Mouse (Mus musculus): ENCODE measurements around the gene Gm20388.
A peak's percentile ranks its signal among the peaks of the same experiment; 100 is the strongest.
"Not testable (repeated sequence)": the region's sequence is repeated elsewhere in the genome, so short reads cannot be mapped to it uniquely, and the experiment has no call there.

The Gm20388 gene

DNA sequence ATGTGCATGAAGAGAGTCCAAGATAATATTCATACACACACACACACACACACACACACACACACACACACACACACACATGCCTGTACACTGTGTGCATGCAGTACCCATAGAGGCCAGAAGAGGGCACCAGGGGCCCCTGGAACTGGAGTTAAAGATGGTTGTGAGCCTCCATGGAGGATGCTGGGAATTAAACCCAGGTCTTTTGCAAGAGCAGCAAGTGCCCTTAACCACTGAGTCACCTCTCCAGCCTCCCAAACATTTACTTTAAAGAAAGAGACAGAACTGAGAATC is 787.3 kb downstream of the Gm20388 start:
- DNase-seq (ENCODE audit: low spot score in 2 of 2): no peak

DNA sequence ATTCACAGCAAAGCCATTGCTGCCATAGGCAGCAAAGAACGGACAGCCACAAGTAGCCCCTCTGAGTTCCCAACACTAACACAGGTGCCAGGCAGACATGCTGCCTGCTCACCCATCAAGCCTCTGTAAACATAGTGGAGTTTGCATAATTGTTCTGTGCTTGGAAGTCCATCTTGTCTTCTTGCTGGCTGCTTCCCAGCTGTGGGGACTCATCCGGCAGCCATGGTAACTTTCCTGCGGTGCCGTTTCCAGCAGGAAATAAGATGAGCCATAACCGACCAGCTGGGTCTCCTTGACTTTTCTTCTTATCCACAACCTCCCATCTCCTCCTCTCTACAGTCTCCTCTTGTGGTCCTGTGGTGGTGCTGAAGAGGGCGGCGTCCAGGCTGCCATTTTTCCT is 787.8 kb downstream of the Gm20388 start:
- no peak for DNase-seq (ENCODE audit: low spot score in 2 of 2)

DNA sequence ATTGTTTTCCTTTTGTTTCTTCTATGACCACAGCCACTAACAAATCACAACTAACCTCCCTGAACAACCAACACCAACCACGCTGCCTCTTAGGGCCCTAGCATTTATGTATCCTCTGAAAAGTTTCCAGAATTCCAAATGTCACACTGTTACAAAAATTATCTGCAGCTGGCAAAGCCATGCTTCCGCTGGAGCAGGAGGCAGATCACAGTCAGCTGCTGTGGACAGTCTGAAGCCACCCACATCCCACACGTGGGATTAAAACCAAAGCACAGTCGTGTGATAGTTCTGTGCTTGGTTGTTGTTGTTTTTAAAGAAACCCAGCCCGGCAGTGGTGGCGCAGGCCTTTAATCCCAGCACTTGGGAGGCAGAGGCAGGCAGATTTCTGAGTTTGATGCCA is 788.4 kb downstream of the Gm20388 start:
- DNase-seq (ENCODE audit: low spot score in 2 of 2): no peak

DNA sequence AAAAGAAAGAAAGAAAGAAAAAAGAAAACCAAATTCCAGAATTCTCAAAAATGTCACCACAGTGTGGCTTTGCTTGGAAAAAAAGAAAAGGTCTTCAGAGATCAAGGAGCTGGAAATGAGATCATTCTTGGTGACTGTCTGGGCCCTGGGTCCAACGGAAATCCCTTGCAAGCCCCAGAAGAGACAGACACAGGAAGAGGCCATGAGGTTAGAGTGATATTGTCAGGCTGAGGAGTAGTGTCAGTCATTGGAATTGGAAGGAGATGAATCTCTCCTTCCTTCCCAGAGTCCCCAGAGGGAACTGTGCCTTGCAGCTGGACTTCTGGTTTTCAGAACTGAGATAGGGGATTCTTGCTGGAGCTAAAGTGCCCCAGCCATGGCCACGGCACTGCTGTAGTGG is 788.9 kb downstream of the Gm20388 start:
- no peak for DNase-seq (ENCODE audit: low spot score in 2 of 2)

DNA sequence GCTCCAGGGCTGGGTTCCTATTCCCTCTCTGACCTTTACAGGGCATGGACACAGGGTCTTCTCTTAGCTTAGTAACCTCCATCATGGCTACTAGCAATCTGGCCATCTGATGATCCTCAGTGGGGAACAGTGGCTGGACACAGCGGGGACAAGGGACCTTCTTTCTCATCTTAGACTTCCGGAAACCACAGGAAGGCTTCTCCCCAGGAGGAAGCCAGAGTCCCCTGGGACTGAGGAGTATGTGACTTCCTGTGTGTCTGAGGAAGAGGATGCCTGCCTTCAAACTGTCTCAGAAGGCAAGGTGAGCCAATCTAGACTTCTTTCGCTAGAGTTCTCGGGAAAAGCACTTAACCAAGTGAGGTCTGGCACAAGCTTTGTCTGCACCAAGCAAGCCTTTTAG is 789.4 kb downstream of the Gm20388 start:
- no peak for DNase-seq (ENCODE audit: low spot score in 2 of 2)

DNA sequence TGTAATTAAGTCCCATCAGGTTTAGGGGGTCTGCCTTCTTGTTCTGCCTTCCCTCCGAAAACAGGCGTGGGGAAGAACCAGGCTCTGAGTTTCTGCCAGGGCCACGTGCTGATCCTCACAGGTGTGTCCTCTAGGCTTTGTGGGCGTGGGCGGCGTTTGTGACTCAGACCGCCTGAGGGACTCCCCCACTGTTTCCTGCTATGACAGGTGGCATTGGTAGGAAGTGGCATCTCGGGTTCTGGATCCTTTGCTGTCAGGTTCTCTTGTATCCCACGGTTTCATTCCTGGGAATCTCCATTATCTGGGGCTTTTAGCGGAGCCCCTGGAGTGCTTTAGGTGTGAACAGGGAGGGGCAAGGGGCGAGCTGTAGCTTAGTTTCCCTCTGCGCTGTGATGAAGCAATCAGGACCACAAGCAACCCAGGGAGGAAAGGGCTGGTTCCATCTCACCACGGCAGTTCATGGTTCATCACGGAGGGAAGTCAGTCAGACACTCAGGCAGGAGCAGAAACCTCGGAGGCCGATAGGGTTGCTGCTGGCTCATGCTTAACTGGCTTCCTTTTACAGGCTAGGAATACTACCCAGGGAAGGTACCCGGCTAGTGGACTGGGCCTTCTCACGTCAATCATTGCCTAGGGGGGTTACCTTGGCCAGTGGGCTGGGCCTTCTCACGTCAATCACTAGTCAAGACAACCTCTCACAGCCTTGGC is 791.3 kb downstream of the Gm20388 start:
- DNase-seq (ENCODE audit: low spot score in 2 of 2): peak in 1 of 2 experiments; percentile 57

DNA sequence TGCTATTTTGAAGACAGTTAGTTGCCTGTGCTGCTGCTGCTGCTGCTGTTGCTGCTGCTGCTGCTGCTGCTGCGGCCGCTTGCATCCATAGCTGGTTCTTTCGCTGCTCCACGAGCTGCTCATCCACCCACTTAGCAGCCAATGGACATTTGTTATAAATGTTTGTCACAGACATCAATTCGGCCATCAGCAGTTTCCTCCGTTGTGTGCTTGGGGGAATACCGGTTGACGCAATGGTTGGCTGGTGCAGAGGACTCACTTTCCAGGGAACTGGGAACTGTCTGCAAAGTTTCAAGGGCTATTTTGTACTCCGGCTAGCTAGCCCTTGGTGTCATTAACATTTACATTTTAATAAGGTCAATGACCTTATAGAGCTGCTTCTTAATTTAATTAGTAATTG is 793.6 kb downstream of the Gm20388 start:
- DNase-seq (ENCODE audit: low spot score in 2 of 2): no peak

DNA sequence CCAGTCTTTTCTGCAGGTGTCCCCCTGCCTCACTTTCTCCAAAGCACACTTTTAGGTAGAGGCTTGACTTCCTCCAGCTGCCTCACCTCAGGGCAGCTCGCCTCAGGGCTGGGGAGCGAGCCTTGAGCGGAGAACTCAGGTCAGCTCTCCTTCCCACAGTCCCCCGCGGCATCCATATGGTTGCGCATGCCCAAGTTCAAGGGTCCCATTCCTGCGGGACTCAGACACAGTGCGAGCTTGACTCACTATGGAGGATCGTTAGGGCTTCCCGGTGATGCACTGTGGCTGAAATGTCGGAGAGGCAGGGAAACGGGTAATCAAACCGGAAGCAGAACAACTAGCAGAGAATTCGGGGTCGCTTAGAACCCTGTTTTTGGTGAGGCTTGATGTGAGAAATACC is 794.5 kb downstream of the Gm20388 start:
- DNase-seq (ENCODE audit: low spot score in 2 of 2): no peak

DNA sequence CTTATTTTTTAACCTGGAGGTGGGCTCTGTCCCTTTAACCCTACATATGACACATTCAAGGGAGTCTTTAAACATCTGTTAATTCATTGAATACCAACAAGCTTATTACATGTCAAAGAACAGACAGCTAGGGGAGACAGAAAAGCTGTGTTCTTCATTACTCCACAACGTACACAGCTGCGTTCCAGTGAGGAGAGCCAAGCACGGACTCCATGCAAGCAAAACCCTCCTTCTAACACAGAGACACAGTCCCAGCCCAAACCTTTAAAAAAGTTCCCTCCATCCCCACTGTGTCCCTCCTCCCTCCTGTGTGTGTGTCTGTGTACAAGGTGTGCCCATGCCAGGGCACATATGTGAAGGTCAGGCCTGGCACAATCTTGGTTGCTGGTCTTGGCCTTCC is 795.6 kb downstream of the Gm20388 start:
- no peak for DNase-seq (ENCODE audit: low spot score in 2 of 2)

DNA sequence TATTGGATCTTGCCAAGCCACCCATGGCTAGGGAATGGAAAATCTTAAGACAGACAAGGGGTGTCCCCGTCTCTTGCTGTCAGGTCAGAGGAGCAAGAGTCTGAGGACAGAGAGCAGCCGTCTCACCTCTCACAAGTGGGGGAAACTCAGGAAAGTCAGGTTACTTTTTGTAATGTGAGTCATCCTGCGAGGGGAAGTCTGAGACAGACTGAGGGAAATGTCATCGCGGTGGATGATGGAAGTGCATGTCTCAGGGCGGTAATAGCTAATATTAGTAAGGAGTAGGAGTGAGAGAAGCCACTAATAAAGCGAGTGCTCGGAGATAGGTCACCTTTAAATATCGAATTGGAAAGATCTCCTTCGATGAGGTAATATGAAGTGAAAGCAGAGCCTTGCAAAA is 798.5 kb downstream of the Gm20388 start:
- DNase-seq (ENCODE audit: low spot score in 2 of 2): no peak

DNA sequence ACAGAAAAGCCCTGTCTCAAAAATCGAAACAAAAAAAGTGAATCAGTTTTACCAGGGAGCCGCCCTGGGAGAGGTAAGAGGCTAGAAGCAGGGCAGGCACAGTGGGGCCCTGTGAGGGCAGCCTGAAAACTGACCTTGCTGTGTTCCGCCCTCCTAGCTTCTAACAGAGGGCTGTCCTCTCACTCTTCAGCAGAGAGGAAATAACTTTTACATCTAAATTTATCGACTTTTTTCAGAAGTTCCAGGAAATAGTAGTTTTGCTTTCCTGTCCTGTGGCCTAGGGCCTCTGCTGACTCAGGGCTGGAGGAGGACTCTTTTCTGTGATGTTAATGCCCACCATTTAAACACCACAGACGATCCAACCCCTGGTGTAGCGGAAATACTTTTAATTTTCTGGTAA is 804.6 kb downstream of the Gm20388 start:
- DNase-seq (ENCODE audit: low spot score in 2 of 2): no peak

DNA sequence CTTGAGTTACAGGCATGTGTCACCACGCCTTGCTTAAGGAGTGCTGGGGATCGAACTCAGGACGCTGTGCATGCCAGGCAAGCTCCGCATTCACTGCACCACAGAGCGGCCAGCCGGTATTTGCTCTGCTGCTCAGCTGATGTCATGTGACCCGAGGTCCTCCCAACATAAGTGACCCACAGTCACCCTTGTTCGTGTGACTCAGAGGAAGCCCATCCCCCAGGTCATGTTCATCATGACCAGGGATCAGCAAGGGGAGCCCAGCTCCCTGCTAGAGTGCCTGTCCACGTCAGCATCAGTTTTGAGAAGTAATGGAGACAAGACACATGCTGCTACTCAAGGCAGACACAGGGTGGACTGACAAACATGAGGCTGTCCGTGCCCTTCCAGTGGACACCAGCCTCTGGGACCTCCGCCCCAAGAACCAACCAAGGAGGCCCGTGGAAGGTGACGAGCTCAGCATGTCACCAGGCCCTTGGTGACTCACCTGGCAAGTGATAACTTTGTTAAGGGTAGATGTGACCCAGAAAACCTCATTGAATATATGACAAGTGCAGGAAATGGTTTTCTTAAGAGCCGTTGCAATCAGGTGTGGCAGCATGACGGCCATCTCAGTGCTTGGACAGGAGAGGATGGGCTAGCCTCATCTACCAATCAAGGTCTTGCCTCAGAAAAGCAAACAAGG is 805.5 kb downstream of the Gm20388 start:
- no peak for DNase-seq (ENCODE audit: low spot score in 2 of 2)

DNA sequence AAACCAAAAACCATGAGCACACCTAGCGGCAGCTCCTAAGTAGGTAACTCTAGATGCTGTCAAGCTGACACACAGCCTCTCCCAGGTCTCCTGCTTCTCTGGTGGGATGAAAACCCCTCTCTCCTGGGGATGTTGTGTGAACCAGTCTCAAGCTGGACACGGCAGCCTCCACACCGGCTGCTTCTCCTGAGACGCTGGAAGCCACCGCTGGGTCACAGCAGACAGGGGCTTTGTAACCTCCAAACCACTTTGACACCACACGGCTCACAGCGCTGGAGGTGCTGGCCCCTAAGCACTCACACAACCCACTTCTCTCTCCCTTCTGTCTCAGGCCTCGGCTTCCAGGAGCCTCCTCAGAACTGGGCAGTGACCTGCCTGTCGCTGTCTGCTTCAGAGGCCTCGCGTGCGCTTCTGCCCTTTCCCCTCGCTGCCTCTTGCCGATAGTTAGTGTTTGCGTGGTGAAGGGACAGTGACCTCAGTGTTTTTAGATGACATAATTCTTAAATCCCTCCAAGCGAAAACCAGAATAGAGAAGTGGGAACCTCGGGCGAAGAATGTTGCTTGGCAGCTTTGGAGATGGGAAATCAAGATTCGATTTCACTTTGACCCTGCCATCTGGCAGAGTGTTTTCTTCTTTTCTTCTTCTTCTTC is 809.1 kb downstream of the Gm20388 start:
- no peak for DNase-seq (ENCODE audit: low spot score in 2 of 2)

DNA sequence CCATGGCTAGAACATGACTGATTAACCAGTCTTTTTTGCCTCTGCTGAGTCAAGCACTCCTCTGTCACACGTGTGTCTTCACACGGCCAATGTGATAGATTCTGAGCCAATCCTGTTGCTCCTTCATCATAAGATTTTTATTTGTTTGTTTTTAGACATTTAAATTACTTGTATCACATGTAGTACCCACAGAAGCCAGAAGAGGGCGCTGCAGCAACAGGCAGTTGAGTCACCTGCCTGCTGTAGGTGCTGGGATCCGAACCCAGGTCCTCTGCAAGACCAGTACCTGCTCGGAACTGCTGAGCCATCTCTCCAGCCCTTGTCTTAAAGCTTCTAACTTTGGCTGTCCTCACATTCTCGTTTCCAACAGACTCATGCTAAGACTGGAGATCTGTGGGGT is 812.4 kb downstream of the Gm20388 start:
- no peak for DNase-seq (ENCODE audit: low spot score in 2 of 2)

DNA sequence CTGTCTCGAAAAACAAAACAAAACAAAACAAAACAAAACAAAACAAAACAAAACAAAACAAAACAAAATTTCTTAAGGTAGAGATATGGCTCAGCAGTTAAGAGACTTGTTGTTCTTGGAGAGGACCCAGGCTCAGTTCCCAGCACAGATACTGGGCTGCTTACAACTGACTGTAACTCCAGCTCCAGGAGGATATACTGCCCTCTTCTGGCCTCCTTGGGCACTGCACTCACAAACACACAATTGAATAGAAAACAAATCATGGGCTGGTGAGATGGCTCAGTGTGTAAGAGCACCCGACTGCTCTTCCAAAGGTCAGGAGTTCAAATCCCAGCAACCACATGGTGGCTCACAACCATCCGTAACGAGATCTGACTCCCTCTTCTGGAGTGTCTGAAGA is 813.5 kb downstream of the Gm20388 start:
- DNase-seq (ENCODE audit: low spot score in 2 of 2): not testable (repeated sequence)

DNA sequence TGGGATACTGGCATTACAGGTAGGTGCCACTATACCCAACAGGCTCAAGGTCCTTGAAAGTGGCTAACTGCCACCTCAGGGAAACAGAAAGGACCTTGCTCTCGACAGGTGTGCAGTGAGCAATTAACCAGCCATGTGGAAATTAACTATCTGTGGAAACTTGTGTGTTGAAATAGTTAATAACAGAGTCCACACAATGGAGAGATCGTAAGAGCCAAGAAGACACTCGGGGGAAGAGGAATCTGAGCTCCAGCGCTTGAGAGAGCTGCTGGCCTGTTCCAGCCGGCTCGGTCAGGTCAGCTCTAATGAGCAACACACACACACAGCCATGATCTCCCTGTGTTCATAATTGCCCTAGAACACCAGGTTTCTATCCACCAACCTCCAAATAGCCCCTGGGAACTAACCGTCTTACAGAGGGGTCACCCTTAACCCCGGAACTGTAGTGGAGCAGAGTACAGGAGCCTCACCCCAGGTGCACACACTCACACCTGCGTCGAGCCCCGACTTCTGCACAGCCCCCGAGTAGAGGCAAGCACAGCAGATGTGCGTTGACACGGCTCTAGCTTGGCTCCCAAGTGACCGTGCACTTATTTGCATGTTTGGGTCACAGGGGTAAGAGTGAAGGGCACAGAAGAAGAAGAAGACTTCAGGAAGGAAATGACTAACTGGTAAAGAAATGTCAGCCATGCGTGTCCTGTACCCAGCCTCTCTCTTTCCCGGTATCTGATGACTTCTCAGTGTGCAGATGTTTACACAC is 814.4 kb downstream of the Gm20388 start:
- DNase-seq (ENCODE audit: low spot score in 2 of 2): no peak

DNA sequence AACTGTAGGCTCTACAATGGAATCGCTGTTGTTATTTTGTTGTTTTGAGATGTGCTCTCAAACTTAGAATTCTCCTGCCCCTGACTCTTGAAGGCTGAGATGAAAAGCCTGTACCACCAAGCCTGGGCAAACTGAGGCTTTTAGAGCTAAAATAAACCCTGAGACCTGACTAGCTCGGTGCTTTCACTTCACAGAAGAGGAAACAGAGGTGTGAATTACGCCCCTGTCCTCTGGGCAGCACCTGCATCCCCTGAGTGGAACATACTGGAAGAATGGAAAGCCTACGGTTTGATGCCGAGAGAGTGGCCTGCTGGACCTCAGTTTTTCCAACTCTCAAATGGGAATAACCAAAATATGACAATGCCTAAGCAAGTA is 814.9 kb downstream of the Gm20388 start:
- DNase-seq (ENCODE audit: low spot score in 2 of 2): no peak

DNA sequence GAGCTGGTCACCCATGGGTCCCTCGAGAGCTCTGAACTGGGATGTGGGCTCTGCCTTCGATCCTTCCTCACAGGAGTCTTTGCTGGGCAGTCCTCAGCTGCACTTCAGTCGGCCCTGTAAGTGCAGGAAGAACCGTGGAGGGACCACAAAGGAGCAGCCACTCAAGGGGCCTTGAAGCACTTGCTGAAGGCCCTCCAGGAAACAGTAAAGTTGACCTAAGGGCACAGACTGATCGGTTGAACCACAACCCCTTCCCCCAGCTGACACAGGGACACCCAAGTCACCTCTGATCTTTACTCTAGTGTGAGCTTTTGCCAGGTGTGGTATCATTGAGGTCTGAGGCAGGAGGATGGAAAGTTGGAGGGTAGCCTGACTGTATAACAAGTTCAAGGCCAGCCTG is 815.4 kb downstream of the Gm20388 start:
- DNase-seq (ENCODE audit: low spot score in 2 of 2): no peak

DNA sequence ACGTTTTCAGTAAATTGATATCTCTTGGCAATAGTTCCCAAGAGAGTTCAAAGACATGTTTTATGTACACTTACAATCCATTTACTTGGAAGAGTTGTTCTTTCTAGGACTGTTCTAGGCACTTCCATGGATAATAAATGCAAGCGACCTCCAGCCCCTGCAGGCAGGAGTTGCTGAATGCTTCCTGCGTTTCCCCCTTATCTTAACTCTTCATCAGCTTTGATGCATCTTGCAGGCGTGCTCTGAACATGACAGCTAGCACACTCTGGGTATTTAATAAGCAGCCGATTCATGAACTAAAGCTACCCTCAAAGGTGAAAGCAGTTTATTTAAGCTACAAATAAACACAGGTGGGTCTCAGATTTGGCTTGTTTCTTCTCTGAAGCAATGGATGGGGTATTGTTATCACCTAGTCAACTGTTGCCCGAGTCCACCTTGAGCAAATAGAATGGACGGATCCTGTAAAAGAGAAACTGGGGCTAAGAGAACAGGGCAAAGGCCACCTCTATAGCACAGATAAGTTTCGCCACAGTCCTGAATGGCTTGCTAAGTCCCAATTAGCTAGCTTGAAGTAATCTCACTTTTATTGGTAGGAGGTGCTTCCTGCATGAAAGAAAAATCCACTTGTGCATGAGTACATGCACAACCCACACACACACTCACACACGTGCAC is 818.0 kb downstream of the Gm20388 start:
- DNase-seq (ENCODE audit: low spot score in 2 of 2): no peak

DNA sequence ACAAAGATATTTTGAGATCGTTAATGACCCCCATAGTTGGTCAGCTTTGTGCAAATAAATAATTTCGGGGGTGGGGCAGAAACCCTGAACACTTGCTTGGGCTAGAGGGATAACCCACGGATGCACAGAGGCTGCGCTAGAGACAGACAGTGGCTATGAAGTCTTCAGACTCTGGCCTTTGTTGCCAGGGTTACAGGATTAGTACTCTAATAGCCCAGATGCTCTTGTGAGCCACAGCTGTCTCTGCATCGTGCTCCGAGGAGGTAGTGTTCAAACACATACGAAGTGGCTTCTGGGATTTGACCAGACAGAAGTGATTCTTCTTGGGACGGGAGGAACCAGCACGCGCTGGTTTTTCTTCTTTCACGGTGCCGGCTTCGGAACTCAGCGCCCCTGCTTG is 820.9 kb downstream of the Gm20388 start:
- no peak for DNase-seq (ENCODE audit: low spot score in 2 of 2)

DNA sequence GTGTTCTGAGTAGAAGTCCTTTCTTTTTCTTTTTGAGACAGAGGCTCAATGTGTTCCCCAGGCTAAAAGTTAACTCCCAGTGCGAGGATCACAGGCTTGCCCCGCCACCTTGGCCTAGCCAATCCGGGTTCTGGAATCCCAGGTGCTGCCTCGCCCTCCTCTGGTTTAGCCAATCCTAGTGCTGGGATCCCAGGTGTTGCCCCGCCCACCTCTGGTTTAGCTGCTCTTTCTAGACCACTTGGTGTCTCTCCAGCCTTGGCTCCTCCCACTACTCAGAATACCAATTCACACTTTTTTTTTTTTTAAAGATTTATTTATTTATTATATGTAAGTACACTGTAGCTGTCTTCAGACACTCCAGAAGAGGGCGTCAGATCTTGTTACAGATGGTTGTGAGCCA is 821.4 kb downstream of the Gm20388 start:
- no peak for DNase-seq (ENCODE audit: low spot score in 2 of 2)

All from left cerebral cortex, adult 9 months (tissue).